Mouse (Mus musculus): ENCODE measurements around the gene Vrk1. TPM values are rescaled to one million over a fixed set of nuclear protein-coding genes. Genes with fewer than 3 reads are reported as not detected.

Gene Vrk1
- polyA plus RNA-seq, 1 experiment: 10.3 TPM

GRCm38 (mm10) chr12:106074371-106075155 is 64.5 kb downstream of the Vrk1 start:
- Histone ChIP-seq H3K4me2 (ENCODE audit: low read depth) (no peak overlapping the region), H3K4me3 (no peak overlapping the region), H3ac (ENCODE audit: control insufficient read depth, insufficient read length) (no peak overlapping the region), H3K27me3 (ENCODE audit: control insufficient read depth, insufficient read depth, insufficient read length) (no peaks in the 10 kb centered on the region), H3K36me3 (ENCODE audit: control insufficient read depth, insufficient read depth) (no peaks in the 10 kb centered on the region), H3K79me2 (ENCODE audit: control insufficient read depth, insufficient read depth) (no peaks in the 10 kb centered on the region)
- no peak for TF ChIP-seq CEBPB (IDR thresholded peaks at IDR 0.05; ENCODE audit: insufficient read depth, poor library complexity, severe bottlenecking)
- no peak for TF ChIP-seq POLR2A (IDR thresholded peaks at IDR 0.05; ENCODE audit: insufficient read length, low read depth)

- Histone ChIP-seq H3K27me3 (ENCODE audit: control insufficient read depth, insufficient read depth, insufficient read length) (no peaks in the 10 kb centered on the region), H3K36me3 (ENCODE audit: control insufficient read depth, insufficient read depth) (no peaks in the 10 kb centered on the region), H3K4me2 (ENCODE audit: low read depth) (no peak overlapping the region), H3ac (ENCODE audit: control insufficient read depth, insufficient read length) (no peak overlapping the region), H3K79me2 (ENCODE audit: control insufficient read depth, insufficient read depth) (no peaks in the 10 kb centered on the region), H3K4me3 (no peak overlapping the region)
- TF ChIP-seq MYOG (IDR thresholded peaks at IDR 0.05; ENCODE audit: control insufficient read depth in 1 of 3, insufficient read depth in 1 of 3, insufficient read length in 2 of 3, low read depth in 2 of 3) (no peak), CEBPB (IDR thresholded peaks at IDR 0.05; ENCODE audit: insufficient read depth, poor library complexity, severe bottlenecking) (no peak), TCF3 (IDR thresholded peaks at IDR 0.05; ENCODE audit: insufficient read length, low read depth) (no peak), POLR2A (IDR thresholded peaks at IDR 0.05; ENCODE audit: insufficient read length, low read depth) (no peak), E2F4 (IDR thresholded peaks at IDR 0.05; ENCODE audit: insufficient read depth) (no peak), MYOD1 (IDR thresholded peaks at IDR 0.05; ENCODE audit: control insufficient read depth in 1 of 3, insufficient read length in 2 of 3, low read depth in 2 of 3) (no peak), MAX (IDR thresholded peaks at IDR 0.05; ENCODE audit: low read depth) (no peak), POLR2AphosphoS2 (IDR thresholded peaks at IDR 0.05; ENCODE audit: insufficient read length, low read depth) (no peak), SRF (IDR thresholded peaks at IDR 0.05; ENCODE audit: control insufficient read depth, insufficient read length, low read depth) (no peak), USF1 (IDR thresholded peaks at IDR 0.05; ENCODE audit: low read depth) (no peak), REST (IDR thresholded peaks at IDR 0.05; ENCODE audit: insufficient read depth, insufficient read length) (no peak), TCF12 (IDR thresholded peaks at IDR 0.05; ENCODE audit: insufficient read depth, poor library complexity, severe bottlenecking) (no peak)
These were observed 66.1 kb downstream of the Vrk1 start for GRCm38 (mm10) chr12:106076131-106076530.

- TF ChIP-seq MYOD1 (IDR thresholded peaks at IDR 0.05; ENCODE audit: control insufficient read depth in 1 of 3, insufficient read length in 2 of 3, low read depth in 2 of 3): no peak
- TF ChIP-seq MYOG (IDR thresholded peaks at IDR 0.05; ENCODE audit: control insufficient read depth in 1 of 3, insufficient read depth in 1 of 3, insufficient read length in 2 of 3, low read depth in 2 of 3): no peak
- TF ChIP-seq REST (IDR thresholded peaks at IDR 0.05; ENCODE audit: insufficient read depth, insufficient read length): no peak
- no peak for TF ChIP-seq POLR2A (IDR thresholded peaks at IDR 0.05; ENCODE audit: insufficient read length, low read depth)
- no peak for TF ChIP-seq POLR2AphosphoS2 (IDR thresholded peaks at IDR 0.05; ENCODE audit: insufficient read length, low read depth)
- Histone ChIP-seq H3K27me3 (ENCODE audit: control insufficient read depth, insufficient read depth, insufficient read length) (no peaks in the 10 kb centered on the region), H3K4me3 (no peak overlapping the region), H3K4me2 (ENCODE audit: low read depth) (no peak overlapping the region), H3K36me3 (ENCODE audit: control insufficient read depth, insufficient read depth) (no peaks in the 10 kb centered on the region), H3ac (ENCODE audit: control insufficient read depth, insufficient read length) (no peak overlapping the region), H3K79me2 (ENCODE audit: control insufficient read depth, insufficient read depth) (no peaks in the 10 kb centered on the region)
These were observed 70.5 kb downstream of the Vrk1 start for GRCm38 (mm10) chr12:106080511-106080910.

DNA sequence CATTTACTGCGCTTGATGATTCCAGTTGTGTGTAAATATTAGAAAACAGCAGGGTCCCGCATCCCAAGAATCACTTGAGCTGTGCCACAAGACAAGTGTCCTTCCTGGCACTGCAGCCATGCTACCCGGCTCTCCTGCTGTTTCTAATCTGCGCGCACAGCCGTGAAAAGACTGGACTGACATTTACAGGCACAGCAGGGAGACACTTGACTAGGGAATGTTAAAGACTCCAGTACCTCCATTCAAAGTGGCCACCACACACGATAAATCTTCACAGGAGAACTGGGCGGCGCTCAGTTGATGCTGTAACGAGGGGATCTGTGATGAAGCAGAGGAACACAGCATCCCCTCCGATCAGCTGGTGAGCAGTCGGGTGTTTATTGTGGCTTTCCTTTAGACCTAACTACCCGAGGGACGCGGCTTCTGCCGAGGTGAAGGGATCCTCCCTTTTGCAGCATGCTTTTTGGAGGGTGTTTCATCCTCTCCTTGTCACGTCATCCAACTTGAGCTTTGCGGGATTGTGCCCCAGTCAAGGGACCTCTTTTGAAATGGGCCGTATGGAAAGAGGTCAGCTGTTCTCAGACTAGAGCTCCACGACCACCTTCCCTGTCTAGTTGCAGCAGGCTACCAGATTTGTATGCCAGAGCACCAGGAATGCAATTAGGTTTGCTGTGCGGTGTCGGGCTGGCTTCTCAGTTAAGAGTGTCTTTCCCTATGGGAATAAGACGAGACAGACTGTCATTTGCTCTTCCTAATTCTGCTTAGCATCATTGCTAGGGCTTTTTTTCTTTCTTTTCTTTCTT is 71.1 kb downstream of the Vrk1 start:
- H3K4me2 ChIP-seq (ENCODE audit: low read depth): no peak overlapping the region
- no peaks in the 10 kb centered on the region for H3K27me3 ChIP-seq (ENCODE audit: control insufficient read depth, insufficient read depth, insufficient read length)
- H3K79me2 ChIP-seq (ENCODE audit: control insufficient read depth, insufficient read depth): no peaks in the 10 kb centered on the region
- no peaks in the 10 kb centered on the region for H3K36me3 ChIP-seq (ENCODE audit: control insufficient read depth, insufficient read depth)
- no peak overlapping the region for H3K4me3 ChIP-seq
- H3ac ChIP-seq (ENCODE audit: control insufficient read depth, insufficient read length): no peak overlapping the region
- TF ChIP-seq MYOD1 (IDR thresholded peaks at IDR 0.05; ENCODE audit: control insufficient read depth in 1 of 3, insufficient read length in 2 of 3, low read depth in 2 of 3) (no peak), MAX (IDR thresholded peaks at IDR 0.05; ENCODE audit: low read depth) (no peak)

- Histone ChIP-seq H3K4me3 (no peak overlapping the region), H3K27me3 (ENCODE audit: control insufficient read depth, insufficient read depth, insufficient read length) (no peaks in the 10 kb centered on the region), H3K79me2 (ENCODE audit: control insufficient read depth, insufficient read depth) (no peaks in the 10 kb centered on the region), H3K36me3 (ENCODE audit: control insufficient read depth, insufficient read depth) (no peaks in the 10 kb centered on the region), H3ac (ENCODE audit: control insufficient read depth, insufficient read length) (no peak overlapping the region), H3K4me2 (ENCODE audit: low read depth) (no peak overlapping the region)
- TF ChIP-seq E2F4 (IDR thresholded peaks at IDR 0.05; ENCODE audit: insufficient read depth) (no peak), USF1 (IDR thresholded peaks at IDR 0.05; ENCODE audit: low read depth) (no peak), MAX (IDR thresholded peaks at IDR 0.05; ENCODE audit: low read depth) (no peak), TCF12 (IDR thresholded peaks at IDR 0.05; ENCODE audit: insufficient read depth, poor library complexity, severe bottlenecking) (no peak), MYOG (IDR thresholded peaks at IDR 0.05; ENCODE audit: control insufficient read depth in 1 of 3, insufficient read depth in 1 of 3, insufficient read length in 2 of 3, low read depth in 2 of 3) (no peak), MYOD1 (IDR thresholded peaks at IDR 0.05; ENCODE audit: control insufficient read depth in 1 of 3, insufficient read length in 2 of 3, low read depth in 2 of 3) (no peak)
These were observed 71.7 kb downstream of the Vrk1 start for GRCm38 (mm10) chr12:106081748-106082140.
